Mouse (Mus musculus): Measurements from ENCODE around the gene Enox1. TPM values are rescaled to one million over a fixed set of nuclear protein-coding genes. Genes with fewer than 3 reads are reported as not detected.
"Not testable (repeated sequence)": the region's sequence is repeated elsewhere in the genome, so short reads cannot be mapped to it uniquely, and the experiment has no call there.

Gene Enox1
- total and polyA plus RNA-seq, 2 experiments from 2014 or later = 23.1 to 49.6 TPM

DNA sequence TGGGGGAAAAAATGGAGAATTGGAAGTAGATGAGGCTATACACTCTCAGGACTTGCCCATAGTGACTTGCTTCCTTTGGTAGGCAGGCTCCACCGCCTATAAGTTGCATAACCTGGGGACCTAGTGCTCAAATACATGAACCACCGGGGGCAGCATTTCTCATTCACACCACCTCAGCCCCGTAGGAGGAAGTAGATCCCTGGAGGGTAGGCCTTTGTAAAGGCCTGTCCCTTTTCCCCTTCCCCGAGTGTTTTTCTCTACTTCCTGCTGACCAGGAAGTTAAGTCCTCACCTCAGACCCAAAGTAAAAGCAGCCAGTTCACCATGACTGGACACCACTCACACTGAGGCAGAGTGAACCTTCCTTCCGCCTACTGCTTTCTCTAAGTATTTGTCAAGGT is 377.1 kb downstream of the Enox1 start:
- TF ChIP-seq CTCF (IDR thresholded peaks at IDR 0.05) = peak; percentile 13; the same call in 1 of the 2 replicates
- no peak overlapping the region for H3K9ac ChIP-seq (replicated peaks; ENCODE audit: low read length, poor library complexity, severe bottlenecking)
- 71% methylated on average over 5 of the region's 5 CpGs for WGBS
- no peaks in the 10 kb centered on the region for H3K9me3 ChIP-seq (ENCODE audit: low read length)
- H3K4me1 ChIP-seq (ENCODE audit: insufficient read depth, low read length) = no peaks in the 10 kb centered on the region
- ATAC-seq (ENCODE audit: low FRiP score) = no peak
- H3K36me3 ChIP-seq (ENCODE audit: insufficient read depth, low read length) = no peaks in the 10 kb centered on the region
- no peak for DNase-seq (ENCODE audit: low spot score)
- H3K27ac ChIP-seq (ENCODE audit: low read depth, low read length) = no peak overlapping the region
- no peaks in the 10 kb centered on the region for H3K27me3 ChIP-seq (ENCODE audit: insufficient read depth, low read length)
- no peak overlapping the region for H3K4me3 ChIP-seq (ENCODE audit: low read depth, low read length)
- H3K4me2 ChIP-seq (ENCODE audit: low read depth, low read length, poor library complexity, severe bottlenecking) = no peak overlapping the region

DNA sequence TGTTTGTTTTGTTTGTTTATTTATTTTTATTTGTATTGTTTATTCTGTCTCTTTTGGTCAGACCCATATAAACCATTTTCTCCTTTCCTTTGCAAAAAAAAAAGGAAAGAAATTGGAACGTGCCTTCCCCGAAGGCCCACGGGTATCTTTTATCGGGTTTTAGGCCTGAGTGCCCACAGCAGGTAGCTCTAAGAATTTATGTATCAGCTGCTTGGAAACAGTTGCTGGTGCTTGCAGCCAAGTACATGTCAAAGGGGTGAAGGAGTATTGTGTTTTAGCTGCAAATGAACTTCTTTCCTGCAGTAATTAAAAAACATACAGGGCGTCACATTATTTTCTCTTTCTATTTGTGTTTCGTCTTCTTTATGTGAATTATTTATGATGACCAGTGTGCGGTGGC is 377.6 kb downstream of the Enox1 start:
- DNase-seq (ENCODE audit: low spot score) (peak; percentile 37), ATAC-seq (ENCODE audit: low FRiP score) (no peak)
- H3K4me2 ChIP-seq (ENCODE audit: low read depth, low read length, poor library complexity, severe bottlenecking) = no peak overlapping the region
- H3K4me1 ChIP-seq (ENCODE audit: insufficient read depth, low read length) = no peaks in the 10 kb centered on the region
- H3K36me3 ChIP-seq (ENCODE audit: insufficient read depth, low read length) = no peaks in the 10 kb centered on the region
- 56% methylated on average over 7 of the region's 7 CpGs for WGBS
- no peak overlapping the region for H3K9ac ChIP-seq (replicated peaks; ENCODE audit: low read length, poor library complexity, severe bottlenecking)
- no peak for TF ChIP-seq CTCF (IDR thresholded peaks at IDR 0.05)
- no peak overlapping the region for H3K4me3 ChIP-seq (ENCODE audit: low read depth, low read length)
- no peaks in the 10 kb centered on the region for H3K27me3 ChIP-seq (ENCODE audit: insufficient read depth, low read length)
- H3K27ac ChIP-seq (ENCODE audit: low read depth, low read length) = no peak overlapping the region
- no peaks in the 10 kb centered on the region for H3K9me3 ChIP-seq (ENCODE audit: low read length)

DNA sequence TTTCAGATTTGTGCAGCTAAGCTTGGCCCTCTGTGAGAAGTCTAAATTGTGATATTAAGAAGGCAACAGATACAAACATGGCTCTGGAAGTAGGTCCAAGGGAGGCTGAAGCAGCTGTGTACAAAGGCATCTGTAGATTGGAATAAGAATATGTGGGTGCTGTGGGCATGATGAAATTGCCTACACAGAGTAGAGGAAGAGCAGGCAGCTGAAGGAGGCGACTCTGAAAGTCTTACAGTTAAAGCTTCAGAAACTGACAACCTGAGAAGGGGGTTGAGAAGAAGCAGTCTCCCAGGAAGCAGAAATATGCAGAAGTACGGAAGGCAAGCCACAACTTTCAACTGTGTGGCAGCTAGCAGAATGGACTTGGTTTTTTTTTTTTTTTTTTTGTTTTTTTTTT is 380.0 kb downstream of the Enox1 start:
- Histone ChIP-seq H3K9me3 (ENCODE audit: low read length) (no peaks in the 10 kb centered on the region), H3K9ac (replicated peaks; ENCODE audit: low read length, poor library complexity, severe bottlenecking) (no peak overlapping the region), H3K27ac (ENCODE audit: low read depth, low read length) (no peak overlapping the region), H3K27me3 (ENCODE audit: insufficient read depth, low read length) (no peaks in the 10 kb centered on the region), H3K36me3 (ENCODE audit: insufficient read depth, low read length) (no peaks in the 10 kb centered on the region), H3K4me1 (ENCODE audit: insufficient read depth, low read length) (no peaks in the 10 kb centered on the region), H3K4me3 (ENCODE audit: low read depth, low read length) (no peak overlapping the region), H3K4me2 (ENCODE audit: low read depth, low read length, poor library complexity, severe bottlenecking) (no peak overlapping the region)
- TF ChIP-seq CTCF (IDR thresholded peaks at IDR 0.05) = no peak
- 87% methylated on average over 2 of the region's 2 CpGs for WGBS
- DNase-seq (ENCODE audit: low spot score) = no peak
- no peak for ATAC-seq (ENCODE audit: low FRiP score)

GRCm38 (mm10) chr14:77539563-77539962 is 383.0 kb downstream of the Enox1 start:
- H3K4me1 ChIP-seq (ENCODE audit: insufficient read depth, low read length); H3K4me2 ChIP-seq (ENCODE audit: low read depth, low read length, poor library complexity, severe bottlenecking); H3K36me3 ChIP-seq (ENCODE audit: insufficient read depth, low read length); H3K9ac ChIP-seq (replicated peaks; ENCODE audit: low read length, poor library complexity, severe bottlenecking); H3K9me3 ChIP-seq (ENCODE audit: low read length); H3K27ac ChIP-seq (ENCODE audit: low read depth, low read length); H3K27me3 ChIP-seq (ENCODE audit: insufficient read depth, low read length); DNase-seq (ENCODE audit: low spot score); H3K4me3 ChIP-seq (ENCODE audit: low read depth, low read length): not testable (repeated sequence)
- 62% methylated on average over 21 of the region's 21 CpGs for WGBS
- 0 out of 2 replicates have a peak, but pooled peaks have one; percentile 41 for ATAC-seq (ENCODE audit: low FRiP score)

DNA sequence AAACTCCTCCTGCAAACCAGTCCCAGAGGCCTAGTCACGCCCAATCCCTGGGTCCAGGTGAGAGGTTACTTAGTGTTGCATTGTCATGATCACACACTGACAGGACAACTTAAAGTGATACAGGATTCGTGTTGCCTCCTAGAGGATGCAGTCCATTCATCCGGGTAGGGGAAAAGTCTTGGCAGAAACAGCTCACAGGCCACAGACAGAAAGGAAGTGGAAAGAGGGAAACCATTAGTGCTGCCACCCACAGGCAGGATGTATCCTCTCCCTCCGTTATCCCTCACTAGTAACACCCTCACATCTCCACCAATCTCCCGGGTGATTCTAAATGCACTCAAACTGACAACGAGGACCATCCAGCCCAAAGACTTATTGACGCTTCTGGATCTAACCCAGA is 385.4 kb downstream of the Enox1 start:
- WGBS = 89% methylated on average over 7 of the region's 7 CpGs
- TF ChIP-seq CTCF (IDR thresholded peaks at IDR 0.05) = peak; percentile 30
- no peaks in the 10 kb centered on the region for H3K9me3 ChIP-seq (ENCODE audit: low read length)

DNA sequence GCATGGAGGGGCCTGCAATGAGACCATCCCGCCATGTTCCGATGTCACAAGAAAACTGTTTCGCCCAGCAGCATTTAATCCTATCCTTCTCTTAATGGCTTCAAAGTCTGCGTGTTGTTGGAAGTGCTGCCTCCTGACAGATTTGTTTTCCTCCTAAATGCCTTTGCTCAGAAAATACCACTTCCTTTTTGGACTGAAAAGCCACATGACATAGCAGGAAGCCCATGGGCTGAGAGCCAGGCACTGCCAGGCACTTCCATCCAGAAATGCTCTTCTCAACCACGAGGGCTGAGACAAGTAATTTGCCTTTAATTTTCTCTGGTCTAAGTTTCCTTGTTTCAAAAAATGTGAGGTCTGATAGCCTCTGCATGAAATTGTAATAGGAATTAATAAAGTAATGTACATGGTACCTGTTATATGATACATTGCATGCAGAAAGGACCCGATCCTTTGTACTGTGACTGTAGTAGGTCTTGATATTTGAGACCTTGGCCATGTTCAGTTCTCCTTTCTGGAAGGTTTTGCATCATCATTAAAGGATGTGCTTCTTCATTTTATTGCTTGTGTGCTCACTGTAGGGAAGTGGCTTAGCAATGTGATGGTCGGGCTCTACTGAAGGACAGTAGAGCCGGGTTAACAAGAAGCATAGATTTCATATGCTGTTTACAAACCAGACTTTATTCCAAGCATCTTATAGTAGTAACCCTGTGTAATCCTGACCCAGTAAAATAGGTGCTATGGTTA is 390.1 kb downstream of the Enox1 start:
- Histone ChIP-seq H3K36me3 (ENCODE audit: insufficient read depth, low read length) (no peaks in the 10 kb centered on the region), H3K4me3 (ENCODE audit: low read depth, low read length) (no peak overlapping the region), H3K27ac (ENCODE audit: low read depth, low read length) (no peak overlapping the region), H3K9ac (replicated peaks; ENCODE audit: low read length, poor library complexity, severe bottlenecking) (no peak overlapping the region), H3K4me2 (ENCODE audit: low read depth, low read length, poor library complexity, severe bottlenecking) (no peak overlapping the region), H3K4me1 (ENCODE audit: insufficient read depth, low read length) (no peaks in the 10 kb centered on the region), H3K9me3 (ENCODE audit: low read length) (no peaks in the 10 kb centered on the region), H3K27me3 (ENCODE audit: insufficient read depth, low read length) (no peaks in the 10 kb centered on the region)
- DNase-seq (ENCODE audit: low spot score) (peak; percentile 23), ATAC-seq (ENCODE audit: low FRiP score) (no peak)
- no peak for TF ChIP-seq CTCF (IDR thresholded peaks at IDR 0.05)
- WGBS = 87% methylated on average over 8 of the region's 8 CpGs

More for the DNA sequence above, 385.4 kb downstream of the Enox1 start:
- no peaks in the 10 kb centered on the region for H3K27me3 ChIP-seq (ENCODE audit: insufficient read depth, low read length)
- no peak for ATAC-seq (ENCODE audit: low FRiP score)
- H3K4me3 ChIP-seq (ENCODE audit: low read depth, low read length) = no peak overlapping the region
- H3K36me3 ChIP-seq (ENCODE audit: insufficient read depth, low read length) = no peaks in the 10 kb centered on the region
- no peaks in the 10 kb centered on the region for H3K4me1 ChIP-seq (ENCODE audit: insufficient read depth, low read length)
- H3K27ac ChIP-seq (ENCODE audit: low read depth, low read length) = no peak overlapping the region
- H3K4me2 ChIP-seq (ENCODE audit: low read depth, low read length, poor library complexity, severe bottlenecking) = no peak overlapping the region
- no peak overlapping the region for H3K9ac ChIP-seq (replicated peaks; ENCODE audit: low read length, poor library complexity, severe bottlenecking)
- no peak for DNase-seq (ENCODE audit: low spot score)

All from midbrain, postnatal 0 days (tissue).